Mouse (Mus musculus) heart, embryonic 16.5 days (tissue): Measurements from ENCODE around the gene Ugcg. TPM values are rescaled to one million over a fixed set of nuclear protein-coding genes. Genes with fewer than 3 reads are reported as not detected.
A peak's percentile ranks its signal among the peaks of the same experiment; 100 is the strongest.

ENCODE experiments used
- ATAC-seq: fragments of 200-750 bp; cut with Nextera tagmentation; replicated peaks from 2 replicates; pipeline ENCODE4 v1.8.0; 2017; ENCODE audit warnings: moderate number of reproducible peaks; ENCODE audit not compliant: insufficient read depth, low FRiP score; ENCODE audit errors: extremely low read depth
- H3K27ac ChIP-seq: fragments of 300-500 bp; sonication (generic); 2 replicates; pipeline ENCODE4 v1.5.1; 2014; ENCODE audit warnings: mild to moderate bottlenecking, low read length, control low read depth, moderate library complexity
- H3K27me3 ChIP-seq: fragments of 300-500 bp; sonication (generic); 2 replicates; pipeline ENCODE4 v1.6.1; 2014; ENCODE audit warnings: low read length, mixed read lengths; ENCODE audit not compliant: control insufficient read depth, insufficient read depth
- H3K36me3 ChIP-seq: fragments of 300-500 bp; sonication (generic); 2 replicates; pipeline ENCODE4 v1.6.1; 2014; ENCODE audit not compliant: control insufficient read depth, insufficient read depth
- H3K4me1 ChIP-seq: fragments of 300-500 bp; sonication (generic); 2 replicates; pipeline ENCODE4 v1.6.1; 2014; ENCODE audit warnings: low read length, mixed read lengths; ENCODE audit not compliant: control insufficient read depth, insufficient read depth
- H3K4me2 ChIP-seq: fragments of 300-500 bp; sonication (generic); 2 replicates; pipeline ENCODE4 v1.6.1; 2014; ENCODE audit warnings: low read depth, mild to moderate bottlenecking, control low read depth, low read length
- H3K4me3 ChIP-seq: fragments of 300-500 bp; sonication (generic); 2 replicates; pipeline ENCODE4 v1.5.1; 2014; ENCODE audit warnings: mild to moderate bottlenecking, control low read depth, low read length
- H3K9ac ChIP-seq: fragments of 300-500 bp; sonication (generic); 2 replicates; pipeline ENCODE4 v1.6.1; 2014; ENCODE audit warnings: low read length, control low read depth
- H3K9me3 ChIP-seq: fragments of 300-500 bp; sonication (generic); replicated peaks from 2 replicates; pipeline ENCODE4 v1.6.1; 2016; ENCODE audit warnings: low read length; ENCODE audit not compliant: control insufficient read depth
- WGBS: fragments of 180-500 bp; shearing (Covaris S2); extraction: QIAGEN DNeasy Blood & Tissue Kit; methylation state at CpG from one replicate; pipeline ENCODE4 v1.1.7; 2014; 5-methylcytosine and 5-hydroxymethylcytosine counted together
- polyA plus RNA-seq: library from polyadenylated mRNA; unstranded; fragments of >200 nt; fragmentation: Nextera tagmentation; extraction: Ambion mirVana; gene quantifications from 2 replicates; pipeline ENCODE4 v1.2.1, GENCODE M21; 2015

Gene Ugcg
- polyA plus RNA-seq, 1 experiment from 2014 or later = 8.0 TPM

- Histone ChIP-seq H3K9me3 (0 out of 2 replicates have a peak, but pooled peaks cover 3% of the 10 kb centered on the region), H3K4me1 (peaks cover 9% of the 10 kb centered on the region), H3K27me3 (no peaks in the 10 kb centered on the region), H3K9ac (no peak overlapping the region), H3K27ac (no peak overlapping the region), H3K4me3 (no peak overlapping the region), H3K4me2 (no peak overlapping the region), H3K36me3 (no peaks in the 10 kb centered on the region)
- WGBS = 92% methylated on average over 3 of the region's 3 CpGs
- ATAC-seq = no peak
Observed at GRCm38 (mm10) chr4:59242221-59242620, 53.2 kb downstream of the Ugcg start.

- H3K4me1 ChIP-seq = peaks cover 5% of the 10 kb centered on the region
- WGBS = 76% methylated on average over 7 of the region's 7 CpGs
- no peak overlapping the region for H3K9ac ChIP-seq
- no peak overlapping the region for H3K4me3 ChIP-seq
- no peaks in the 10 kb centered on the region for H3K27me3 ChIP-seq
- H3K4me2 ChIP-seq = no peak overlapping the region
- no peak overlapping the region for H3K27ac ChIP-seq
- ATAC-seq = no peak
- H3K9me3 ChIP-seq = 0 out of 2 replicates have a peak, but pooled peaks cover 3% of the 10 kb centered on the region
- H3K36me3 ChIP-seq = no peaks in the 10 kb centered on the region
Observed at GRCm38 (mm10) chr4:59243802-59244493, 54.9 kb downstream of the Ugcg start.

- H3K9me3 ChIP-seq = 0 out of 2 replicates have a peak, but pooled peaks cover 3% of the 10 kb centered on the region
- H3K4me3 ChIP-seq = no peak overlapping the region
- ATAC-seq = no peak
- no peaks in the 10 kb centered on the region for H3K27me3 ChIP-seq
- no peaks in the 10 kb centered on the region for H3K4me1 ChIP-seq
- WGBS = 56% methylated on average over 7 of the region's 7 CpGs
- H3K27ac ChIP-seq = peak overlapping the region; percentile 13; the same call in 1 of the 2 replicates
- no peak overlapping the region for H3K9ac ChIP-seq
- no peak overlapping the region for H3K4me2 ChIP-seq
- no peaks in the 10 kb centered on the region for H3K36me3 ChIP-seq
Observed at GRCm38 (mm10) chr4:59244791-59245555, 55.9 kb downstream of the Ugcg start.

GRCm38 (mm10) chr4:59245776-59246175, 56.7 kb downstream of the Ugcg start:
- 0 out of 2 replicates have a peak, but pooled peaks cover 3% of the 10 kb centered on the region for H3K9me3 ChIP-seq
- no peaks in the 10 kb centered on the region for H3K36me3 ChIP-seq
- no peak overlapping the region for H3K4me3 ChIP-seq
- 81% methylated on average over 4 of the region's 4 CpGs for WGBS
- ATAC-seq = no peak
- H3K9ac ChIP-seq = no peak overlapping the region
- H3K27me3 ChIP-seq = no peaks in the 10 kb centered on the region
- no peaks in the 10 kb centered on the region for H3K4me1 ChIP-seq
- no peak overlapping the region for H3K27ac ChIP-seq
- H3K4me2 ChIP-seq = no peak overlapping the region

- no peaks in the 10 kb centered on the region for H3K36me3 ChIP-seq
- ATAC-seq = no peak
- H3K27ac ChIP-seq = no peak overlapping the region
- H3K4me2 ChIP-seq = no peak overlapping the region
- no peaks in the 10 kb centered on the region for H3K4me1 ChIP-seq
- no peaks in the 10 kb centered on the region for H3K27me3 ChIP-seq
- no peak overlapping the region for H3K9ac ChIP-seq
- H3K9me3 ChIP-seq = no peaks in the 10 kb centered on the region
- 24% methylated on average over 1 of the region's 1 CpGs for WGBS
- no peak overlapping the region for H3K4me3 ChIP-seq
Observed at GRCm38 (mm10) chr4:59247545-59247944, 58.5 kb downstream of the Ugcg start.

- no peak overlapping the region for H3K27ac ChIP-seq
- no peaks in the 10 kb centered on the region for H3K36me3 ChIP-seq
- no peak overlapping the region for H3K4me2 ChIP-seq
- no peak overlapping the region for H3K4me3 ChIP-seq
- H3K27me3 ChIP-seq = no peaks in the 10 kb centered on the region
- H3K4me1 ChIP-seq = no peaks in the 10 kb centered on the region
- no peaks in the 10 kb centered on the region for H3K9me3 ChIP-seq
- no peak for ATAC-seq
- H3K9ac ChIP-seq = no peak overlapping the region
Observed at GRCm38 (mm10) chr4:59248035-59248434, 59.0 kb downstream of the Ugcg start.

GRCm38 (mm10) chr4:59252386-59253054, 63.5 kb downstream of the Ugcg start:
- WGBS = 66% methylated on average over 6 of the region's 6 CpGs
- Histone ChIP-seq H3K27me3 (no peaks in the 10 kb centered on the region), H3K4me3 (no peak overlapping the region), H3K36me3 (no peaks in the 10 kb centered on the region), H3K27ac (no peak overlapping the region), H3K9ac (no peak overlapping the region), H3K9me3 (no peaks in the 10 kb centered on the region), H3K4me1 (no peaks in the 10 kb centered on the region), H3K4me2 (no peak overlapping the region)
- ATAC-seq = no peak

- no peaks in the 10 kb centered on the region for H3K4me1 ChIP-seq
- no peak overlapping the region for H3K9ac ChIP-seq
- WGBS = 49% methylated on average over 5 of the region's 5 CpGs
- H3K36me3 ChIP-seq = no peaks in the 10 kb centered on the region
- H3K4me2 ChIP-seq = no peak overlapping the region
- H3K27ac ChIP-seq = no peak overlapping the region
- H3K4me3 ChIP-seq = no peak overlapping the region
- no peak; the same call in 1 of the 2 replicates for ATAC-seq
- H3K9me3 ChIP-seq = no peaks in the 10 kb centered on the region
- H3K27me3 ChIP-seq = no peaks in the 10 kb centered on the region
Observed at GRCm38 (mm10) chr4:59253055-59253434, 64.0 kb downstream of the Ugcg start.

- Histone ChIP-seq H3K4me2 (no peak overlapping the region), H3K4me1 (no peaks in the 10 kb centered on the region), H3K9me3 (no peaks in the 10 kb centered on the region), H3K27me3 (no peaks in the 10 kb centered on the region), H3K4me3 (no peak overlapping the region), H3K9ac (no peak overlapping the region), H3K36me3 (no peaks in the 10 kb centered on the region), H3K27ac (no peak overlapping the region)
- 70% methylated on average over 6 of the region's 6 CpGs for WGBS
- ATAC-seq = no peak
Observed at GRCm38 (mm10) chr4:59254397-59254796, 65.3 kb downstream of the Ugcg start.
